Mouse (Mus musculus): ENCODE data around the gene Olfr547.

DNA sequence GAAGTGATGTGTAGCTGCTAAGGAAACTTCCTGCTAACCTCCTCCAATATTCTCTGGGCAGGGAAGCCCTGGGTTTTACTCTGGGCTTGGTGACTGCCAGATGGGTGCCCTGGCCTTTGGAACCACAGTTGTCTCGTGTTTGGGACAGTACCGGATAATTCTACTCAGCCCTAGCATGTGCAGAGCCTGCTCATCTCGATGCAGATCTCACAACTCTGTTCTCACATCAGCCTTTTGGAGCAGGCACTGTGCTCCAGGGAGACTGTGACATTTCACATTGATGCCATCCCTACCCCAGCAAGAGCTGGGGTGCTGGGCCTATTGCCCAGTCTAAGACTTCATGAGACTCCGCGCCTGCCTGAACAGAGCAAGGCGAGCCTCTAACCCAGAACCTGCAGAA is 25.9 kb upstream of the Olfr547 start:
- TF ChIP-seq POLR2A (IDR thresholded peaks at IDR 0.05; ENCODE audit: low read depth, low read length) (no peak), IRF4 (IDR thresholded peaks at IDR 0.05; ENCODE audit: low read depth, low read length) (no peak), RCOR1 (conservative IDR thresholded peaks at IDR 0.05; ENCODE audit: low read depth, low read length) (no peak), POLR2AphosphoS2 (IDR thresholded peaks at IDR 0.05; ENCODE audit: low read depth, low read length) (no peak), ZC3H11A (IDR thresholded peaks at IDR 0.05; ENCODE audit: low read depth, low read length) (no peak), PAX5 (IDR thresholded peaks at IDR 0.05; ENCODE audit: low read length) (no peak), CHD1 (IDR thresholded peaks at IDR 0.05; ENCODE audit: low read depth, low read length) (no peak), CTCF (conservative IDR thresholded peaks at IDR 0.05 in 1 of 2, IDR thresholded peaks at IDR 0.05 in 1 of 2; ENCODE audit: low read depth in 2 of 2, low read length in 2 of 2) (no peak), GABPA (IDR thresholded peaks at IDR 0.05; ENCODE audit: insufficient replicate concordance, low read depth, low read length) (no peak), MAX (IDR thresholded peaks at IDR 0.05; ENCODE audit: low read length) (no peak), CHD2 (IDR thresholded peaks at IDR 0.05; ENCODE audit: low read length) (no peak), ZMIZ1 (IDR thresholded peaks at IDR 0.05; ENCODE audit: low read depth, low read length) (no peak)
